Comparison of ENCODE assay signal across 9 mouse cellular contexts in the genomic region with DNA sequence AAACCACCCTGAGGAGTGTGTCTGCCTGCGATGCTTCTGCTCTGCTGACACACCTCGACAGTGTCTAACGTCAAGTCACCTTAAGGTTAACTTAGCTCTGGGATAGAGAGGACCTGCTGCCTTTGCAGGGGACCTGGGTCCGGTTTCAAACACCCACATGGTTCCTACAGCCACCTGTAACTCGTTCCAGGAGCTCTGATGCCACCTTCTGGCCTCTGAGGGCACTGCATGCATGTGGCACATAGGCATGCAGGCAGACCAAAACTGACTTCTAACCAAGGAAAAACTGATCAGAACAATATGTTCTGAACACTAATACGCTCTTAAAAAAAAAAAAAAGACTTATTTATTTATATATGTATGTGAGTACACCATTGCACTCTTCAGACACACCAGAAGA. TPM values are rescaled to one million over a fixed set of nuclear protein-coding genes. Genes with fewer than 3 reads are reported as not detected.
A peak's percentile ranks its signal among the peaks of the same experiment; 100 is the strongest.
DNase-seq lines count a peak whose midpoint lies in the region; ATAC-seq and TF ChIP-seq lines count a peak whose summit lies in the region.
"Had no signal": no experiment of that assay in that cellular context is flagged by ENCODE, and none has a peak within 500 bp of the region (broad histone marks: within the 10 kb centered on the region; RNA-seq: fewer than 3 reads in every experiment).

No protein-coding gene starts in this region.

- ATAC-seq in kidney, embryonic 14.5 days (ENCODE audit: low FRiP score, low TSS enrichment), result no peak
- 0 out of 2 replicates have a peak, but pooled peaks have one; percentile 37 for ATAC-seq in monocyte, adult 5-6 weeks (replicated peaks; ENCODE audit: insufficient number of reproducible peaks, low FRiP score, low TSS enrichment, poor library complexity, severe bottlenecking)
- ATAC-seq in forebrain, embryonic 13.5 days, result no peak

- peaks cover 21% of the 10 kb centered on the region for H3K36me3 ChIP-seq in kidney, embryonic 14.5 days (ENCODE audit: control insufficient read depth, insufficient read depth, low read length)
- H3K36me3 ChIP-seq in E14TG2a.4 (ENCODE audit: insufficient read depth, low read length), result peaks cover 25% of the 10 kb centered on the region
- peaks cover 22% of the 10 kb centered on the region for H3K36me3 ChIP-seq in forebrain, embryonic 13.5 days (ENCODE audit: poor library complexity, severe bottlenecking)

- H3K27me3 ChIP-seq in kidney, embryonic 14.5 days (ENCODE audit: control insufficient read depth, insufficient read depth, low read length), result no peaks in the 10 kb centered on the region
- H3K27me3 ChIP-seq in E14TG2a.4 (ENCODE audit: insufficient read depth, low read length), result no peaks in the 10 kb centered on the region
- no peaks in the 10 kb centered on the region for H3K27me3 ChIP-seq in forebrain, embryonic 13.5 days
- H3K27me3 ChIP-seq: lung, embryonic 15.5 days had no signal

- 0 out of 2 replicates have a peak, but pooled peaks cover 6% of the 10 kb centered on the region for H3K4me1 ChIP-seq in kidney, embryonic 14.5 days (ENCODE audit: control insufficient read depth, insufficient read depth, low read length)
- peaks cover 37% of the 10 kb centered on the region for H3K4me1 ChIP-seq in E14TG2a.4 (replicated peaks; ENCODE audit: low read depth, low read length)
- peaks cover 2% of the 10 kb centered on the region; the same call in 1 of the 2 replicates for H3K4me1 ChIP-seq in forebrain, embryonic 13.5 days
- H3K4me1 ChIP-seq: lung, embryonic 15.5 days had no signal

- no peak overlapping the region for H3K4me3 ChIP-seq in kidney, embryonic 14.5 days (ENCODE audit: low read length)
- no peak overlapping the region for H3K4me3 ChIP-seq in E14TG2a.4 (replicated peaks; ENCODE audit: low read length)
- no peak overlapping the region for H3K4me3 ChIP-seq in forebrain, embryonic 13.5 days
- H3K4me3 ChIP-seq: lung, embryonic 15.5 days had no signal

- 88% methylated on average over 6 of the region's 6 CpGs for WGBS in kidney, embryonic 14.5 days
- 97% methylated on average over 6 of the region's 6 CpGs for WGBS in forebrain, embryonic 13.5 days

- peaks cover 5% of the 10 kb centered on the region for H3K9me3 ChIP-seq in kidney, embryonic 14.5 days (ENCODE audit: control insufficient read depth, low read length)
- peaks cover 4% of the 10 kb centered on the region for H3K9me3 ChIP-seq in E14TG2a.4 (ENCODE audit: low read length)
- 0 out of 2 replicates have a peak, but pooled peaks cover 9% of the 10 kb centered on the region for H3K9me3 ChIP-seq in forebrain, embryonic 13.5 days (replicated peaks)
- H3K9me3 ChIP-seq: lung, embryonic 15.5 days had no signal

- H3K9ac ChIP-seq in kidney, embryonic 14.5 days (ENCODE audit: low read depth, low read length), result no peak overlapping the region
- no peak overlapping the region for H3K9ac ChIP-seq in forebrain, embryonic 13.5 days
- H3K9ac ChIP-seq: lung, embryonic 15.5 days had no signal

- peak; percentile 76 for TF ChIP-seq CTCF in E14TG2a.4 (conservative IDR thresholded peaks at IDR 0.05; ENCODE audit: low read length)

- H3K4me2 ChIP-seq in kidney, embryonic 14.5 days (replicated peaks; ENCODE audit: low read depth, low read length), result no peak overlapping the region
- no peak overlapping the region for H3K4me2 ChIP-seq in forebrain, embryonic 13.5 days
- H3K4me2 ChIP-seq: lung, embryonic 15.5 days had no signal

- peak; percentile 55 to 61 for DNase-seq in kidney, postnatal 4 days
- peak; percentile 42 for DNase-seq in T-cell, adult 2 months (ENCODE audit: low spot score)
- DNase-seq in neural tube, embryonic 10.5 days (ENCODE audit: extremely low spot score, low spot score), result no peak

- no peak overlapping the region for H3K27ac ChIP-seq in kidney, embryonic 14.5 days (ENCODE audit: low read depth, low read length)
- H3K27ac ChIP-seq in forebrain, embryonic 13.5 days, result no peak overlapping the region
- H3K27ac ChIP-seq: lung, embryonic 15.5 days had no signal

RNA-seq across cellular contexts. Expression of gene Rab3ip, which starts 7.5 kb away (rescaled TPM):
- 71.4 and 102 TPM in 2 replicates for polyA plus RNA-seq in kidney, embryonic 14.5 days (2014; fragmentation: Nextera tagmentation; extraction: Ambion mirVana)
- 16.6 to 20.8 TPM (median 18.0 TPM) in 3 replicates for total RNA-seq in monocyte, adult 5-6 weeks (2017)
- polyA plus RNA-seq in forebrain, embryonic 13.5 days (2015; fragmentation: Nextera tagmentation; extraction: Ambion mirVana), result 43.1 and 45.7 TPM in 2 replicates

RNA-seq across cellular contexts. Expression of gene Gm10271, which starts 29.4 kb away (rescaled TPM):
- not detected in 2 replicates for polyA plus RNA-seq in kidney, embryonic 14.5 days (2014; fragmentation: Nextera tagmentation; extraction: Ambion mirVana)
- not detected in 3 replicates for total RNA-seq in monocyte, adult 5-6 weeks (2017)
- not detected in 2 replicates for polyA plus RNA-seq in forebrain, embryonic 13.5 days (2015; fragmentation: Nextera tagmentation; extraction: Ambion mirVana)
- total RNA-seq: heart, postnatal 14 days had no signal
- polyA plus RNA-seq: lung, embryonic 15.5 days had no signal

RNA-seq across cellular contexts. Expression of gene Best3, which starts 43.1 kb away (rescaled TPM):
- not detected in 2 replicates for polyA plus RNA-seq in kidney, embryonic 14.5 days (2014; fragmentation: Nextera tagmentation; extraction: Ambion mirVana)
- total RNA-seq in monocyte, adult 5-6 weeks (2017), result not detected in 3 replicates
- polyA plus RNA-seq in forebrain, embryonic 13.5 days (2015; fragmentation: Nextera tagmentation; extraction: Ambion mirVana), result 0.08 TPM in 1 of 2 replicates, not detected in the other

RNA-seq across cellular contexts. Expression of gene Myrfl, which starts 46.3 kb away (rescaled TPM):
- polyA plus RNA-seq in kidney, embryonic 14.5 days (2014; fragmentation: Nextera tagmentation; extraction: Ambion mirVana), result 0.10 TPM in 1 of 2 replicates, not detected in the other
- not detected in 3 replicates for total RNA-seq in monocyte, adult 5-6 weeks (2017)
- polyA plus RNA-seq in forebrain, embryonic 13.5 days (2015; fragmentation: Nextera tagmentation; extraction: Ambion mirVana), result 0.05 and 0.10 TPM in 2 replicates
